Mouse (Mus musculus): ENCODE measurements around the gene Prdm2. TPM values are rescaled to one million over a fixed set of nuclear protein-coding genes. Genes with fewer than 3 reads are reported as not detected.

Gene Prdm2
- polyA plus RNA-seq, 1 experiment: 34.9 TPM

GRCm38 (mm10) chr4:143126476-143126875 lies 86.3 kb downstream of the Prdm2 start:
- Histone ChIP-seq H3K9ac (ENCODE audit: low read depth, poor library complexity, severe bottlenecking) (no peak overlapping the region), H3K27me3 (ENCODE audit: control insufficient read depth, insufficient read depth, low read length, poor library complexity, severe bottlenecking) (no peaks in the 10 kb centered on the region), H3K9me3 (replicated peaks; ENCODE audit: control insufficient read depth, insufficient read depth, low read length, poor library complexity, severe bottlenecking) (no peaks in the 10 kb centered on the region), H3K4me3 (ENCODE audit: low read depth, low read length) (no peak overlapping the region), H3K4me1 (ENCODE audit: control insufficient read depth, insufficient read depth, low read length) (no peaks in the 10 kb centered on the region), H3K27ac (ENCODE audit: insufficient read depth, low read length) (no peak overlapping the region), H3K36me3 (ENCODE audit: control insufficient read depth, insufficient read depth, low read length, poor library complexity, severe bottlenecking) (peaks cover 15% of the 10 kb centered on the region)
- no peak for TF ChIP-seq EP300 (IDR thresholded peaks at IDR 0.05; ENCODE audit: insufficient read depth, low read depth, low read length)
- TF ChIP-seq POLR2A (IDR thresholded peaks at IDR 0.05; ENCODE audit: insufficient read depth, low read length): no peak
- TF ChIP-seq CTCF (IDR thresholded peaks at IDR 0.05; ENCODE audit: low read depth, low read length): no peak

DNA sequence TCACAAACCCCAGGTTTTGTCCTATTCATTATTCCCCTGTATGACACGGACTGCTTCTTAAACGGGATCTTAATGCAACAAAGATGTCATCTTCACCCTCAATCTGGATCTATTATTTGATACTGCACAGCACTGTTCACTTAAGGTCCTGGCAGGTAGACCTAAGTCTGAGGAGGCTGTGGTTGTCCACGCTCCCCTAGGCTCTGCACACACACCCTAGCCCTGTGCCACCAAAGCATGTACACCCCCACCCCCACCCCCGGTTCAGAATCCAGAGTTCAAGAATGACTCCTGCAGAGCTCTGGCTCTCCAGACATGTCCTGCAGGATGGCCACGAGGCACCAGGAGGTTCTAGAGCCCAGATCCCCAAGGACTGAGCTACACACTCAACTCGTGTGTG lies 87.5 kb downstream of the Prdm2 start:
- Histone ChIP-seq H3K27me3 (ENCODE audit: control insufficient read depth, insufficient read depth, low read length, poor library complexity, severe bottlenecking) (no peaks in the 10 kb centered on the region), H3K9me3 (replicated peaks; ENCODE audit: control insufficient read depth, insufficient read depth, low read length, poor library complexity, severe bottlenecking) (no peaks in the 10 kb centered on the region), H3K36me3 (ENCODE audit: control insufficient read depth, insufficient read depth, low read length, poor library complexity, severe bottlenecking) (peaks cover 14% of the 10 kb centered on the region), H3K4me1 (ENCODE audit: control insufficient read depth, insufficient read depth, low read length) (no peaks in the 10 kb centered on the region), H3K4me3 (ENCODE audit: low read depth, low read length) (no peak overlapping the region), H3K27ac (ENCODE audit: insufficient read depth, low read length) (no peak overlapping the region), H3K9ac (ENCODE audit: low read depth, poor library complexity, severe bottlenecking) (no peak overlapping the region)
- TF ChIP-seq CTCF (IDR thresholded peaks at IDR 0.05; ENCODE audit: low read depth, low read length): no peak
- no peak for TF ChIP-seq EP300 (IDR thresholded peaks at IDR 0.05; ENCODE audit: insufficient read depth, low read depth, low read length)
- no peak for TF ChIP-seq POLR2A (IDR thresholded peaks at IDR 0.05; ENCODE audit: insufficient read depth, low read length)

DNA sequence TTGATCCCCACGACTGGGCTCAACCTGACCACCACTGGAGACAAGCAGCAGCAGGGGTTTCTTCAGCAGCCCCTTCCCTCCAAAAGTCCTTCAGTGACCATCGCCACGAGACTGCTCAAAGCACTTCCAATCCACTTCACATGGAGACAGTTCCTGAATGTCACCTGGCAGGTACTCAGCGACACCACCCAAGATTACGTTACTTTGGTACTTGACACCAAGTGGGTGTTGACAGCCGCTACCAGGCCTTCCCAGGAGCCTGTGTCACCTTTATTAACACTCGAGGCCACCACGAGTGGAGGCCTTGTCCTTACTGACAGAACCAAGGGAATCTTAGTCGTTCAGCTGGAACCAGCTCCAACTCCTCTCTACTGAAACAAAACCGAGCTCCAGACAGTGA lies 89.8 kb downstream of the Prdm2 start:
- Histone ChIP-seq H3K27ac (ENCODE audit: insufficient read depth, low read length) (no peak overlapping the region), H3K4me1 (ENCODE audit: control insufficient read depth, insufficient read depth, low read length) (no peaks in the 10 kb centered on the region), H3K36me3 (ENCODE audit: control insufficient read depth, insufficient read depth, low read length, poor library complexity, severe bottlenecking) (no peaks in the 10 kb centered on the region; the same call in none of the 2 replicates), H3K27me3 (ENCODE audit: control insufficient read depth, insufficient read depth, low read length, poor library complexity, severe bottlenecking) (no peaks in the 10 kb centered on the region), H3K4me3 (ENCODE audit: low read depth, low read length) (no peak overlapping the region), H3K9ac (ENCODE audit: low read depth, poor library complexity, severe bottlenecking) (no peak overlapping the region), H3K9me3 (replicated peaks; ENCODE audit: control insufficient read depth, insufficient read depth, low read length, poor library complexity, severe bottlenecking) (no peaks in the 10 kb centered on the region)
- TF ChIP-seq CTCF (IDR thresholded peaks at IDR 0.05; ENCODE audit: low read depth, low read length): no peak
- no peak for TF ChIP-seq POLR2A (IDR thresholded peaks at IDR 0.05; ENCODE audit: insufficient read depth, low read length)
- no peak for TF ChIP-seq EP300 (IDR thresholded peaks at IDR 0.05; ENCODE audit: insufficient read depth, low read depth, low read length)

DNA sequence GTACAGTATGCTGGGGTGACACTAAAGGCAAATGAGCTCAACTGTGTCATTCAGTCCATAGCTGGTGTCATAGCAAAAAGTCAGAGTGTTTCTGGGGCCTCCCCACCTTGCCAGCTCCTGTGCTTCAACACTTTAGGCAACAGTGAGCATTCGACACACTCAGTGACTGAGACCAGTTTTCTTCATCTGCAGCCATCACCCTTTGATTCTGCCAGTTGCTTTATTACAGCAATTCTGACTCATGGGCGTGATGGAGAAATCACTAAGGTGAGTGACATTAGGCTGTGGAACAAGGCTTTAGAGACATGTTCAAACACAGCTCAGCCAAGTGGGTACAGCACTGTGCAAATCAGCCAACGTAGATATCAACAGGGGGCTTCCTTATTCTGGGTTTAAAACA lies 91.6 kb downstream of the Prdm2 start:
- Histone ChIP-seq H3K27me3 (ENCODE audit: control insufficient read depth, insufficient read depth, low read length, poor library complexity, severe bottlenecking) (no peaks in the 10 kb centered on the region), H3K4me1 (ENCODE audit: control insufficient read depth, insufficient read depth, low read length) (no peaks in the 10 kb centered on the region), H3K9ac (ENCODE audit: low read depth, poor library complexity, severe bottlenecking) (no peak overlapping the region), H3K4me3 (ENCODE audit: low read depth, low read length) (no peak overlapping the region), H3K36me3 (ENCODE audit: control insufficient read depth, insufficient read depth, low read length, poor library complexity, severe bottlenecking) (no peaks in the 10 kb centered on the region), H3K27ac (ENCODE audit: insufficient read depth, low read length) (no peak overlapping the region), H3K9me3 (replicated peaks; ENCODE audit: control insufficient read depth, insufficient read depth, low read length, poor library complexity, severe bottlenecking) (no peaks in the 10 kb centered on the region)
- no peak for TF ChIP-seq POLR2A (IDR thresholded peaks at IDR 0.05; ENCODE audit: insufficient read depth, low read length)
- no peak for TF ChIP-seq EP300 (IDR thresholded peaks at IDR 0.05; ENCODE audit: insufficient read depth, low read depth, low read length)
- no peak for TF ChIP-seq CTCF (IDR thresholded peaks at IDR 0.05; ENCODE audit: low read depth, low read length)

- Histone ChIP-seq H3K27ac (ENCODE audit: insufficient read depth, low read length) (no peak overlapping the region), H3K4me3 (ENCODE audit: low read depth, low read length) (no peak overlapping the region), H3K9me3 (replicated peaks; ENCODE audit: control insufficient read depth, insufficient read depth, low read length, poor library complexity, severe bottlenecking) (no peaks in the 10 kb centered on the region), H3K27me3 (ENCODE audit: control insufficient read depth, insufficient read depth, low read length, poor library complexity, severe bottlenecking) (no peaks in the 10 kb centered on the region), H3K9ac (ENCODE audit: low read depth, poor library complexity, severe bottlenecking) (no peak overlapping the region), H3K36me3 (ENCODE audit: control insufficient read depth, insufficient read depth, low read length, poor library complexity, severe bottlenecking) (no peaks in the 10 kb centered on the region), H3K4me1 (ENCODE audit: control insufficient read depth, insufficient read depth, low read length) (no peaks in the 10 kb centered on the region)
- no peak for TF ChIP-seq POLR2A (IDR thresholded peaks at IDR 0.05; ENCODE audit: insufficient read depth, low read length)
- no peak for TF ChIP-seq CTCF (IDR thresholded peaks at IDR 0.05; ENCODE audit: low read depth, low read length)
- no peak for TF ChIP-seq EP300 (IDR thresholded peaks at IDR 0.05; ENCODE audit: insufficient read depth, low read depth, low read length)
These were observed 92.8 kb downstream of the Prdm2 start for GRCm38 (mm10) chr4:143120008-143120407.

DNA sequence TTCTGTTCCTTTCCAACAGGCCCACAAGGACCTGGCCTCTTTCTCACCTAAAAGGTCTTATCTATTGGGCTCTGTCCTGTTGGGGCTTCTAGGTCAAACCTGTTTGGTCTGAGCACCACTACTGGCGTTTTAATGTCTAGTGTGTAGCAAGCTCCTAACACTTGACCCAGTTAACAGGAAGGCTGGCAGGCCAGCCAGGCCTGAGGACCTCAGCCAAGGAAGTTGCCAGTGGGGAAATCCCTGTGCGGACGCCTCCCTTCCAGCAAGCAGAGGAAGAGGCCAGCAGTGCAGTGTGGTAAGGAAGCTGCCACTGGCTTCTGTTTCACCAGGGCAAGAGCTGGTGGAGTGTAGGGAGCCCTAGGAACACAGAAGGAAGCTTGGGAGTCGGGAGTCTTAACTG lies 94.0 kb downstream of the Prdm2 start:
- no peaks in the 10 kb centered on the region for H3K9me3 ChIP-seq (replicated peaks; ENCODE audit: control insufficient read depth, insufficient read depth, low read length, poor library complexity, severe bottlenecking)
- no peaks in the 10 kb centered on the region for H3K27me3 ChIP-seq (ENCODE audit: control insufficient read depth, insufficient read depth, low read length, poor library complexity, severe bottlenecking)
- H3K9ac ChIP-seq (ENCODE audit: low read depth, poor library complexity, severe bottlenecking): no peak overlapping the region
- TF ChIP-seq CTCF (IDR thresholded peaks at IDR 0.05; ENCODE audit: low read depth, low read length) (no peak), EP300 (IDR thresholded peaks at IDR 0.05; ENCODE audit: insufficient read depth, low read depth, low read length) (no peak), POLR2A (IDR thresholded peaks at IDR 0.05; ENCODE audit: insufficient read depth, low read length) (no peak)
- H3K36me3 ChIP-seq (ENCODE audit: control insufficient read depth, insufficient read depth, low read length, poor library complexity, severe bottlenecking): no peaks in the 10 kb centered on the region
- H3K4me3 ChIP-seq (ENCODE audit: low read depth, low read length): no peak overlapping the region
- H3K4me1 ChIP-seq (ENCODE audit: control insufficient read depth, insufficient read depth, low read length): no peaks in the 10 kb centered on the region
- H3K27ac ChIP-seq (ENCODE audit: insufficient read depth, low read length): no peak overlapping the region

Data from ES-Bruce4 (cell line).